In genomic region chr3:27534208-27534607, GRCm38 (mm10) we compare ENCODE assay signal across 16 mouse cellular contexts.
"Had no signal": no experiment of that assay in that cellular context is flagged by ENCODE, and none has a peak within 500 bp of the region (broad histone marks: within the 10 kb centered on the region; RNA-seq: fewer than 3 reads in every experiment).

No protein-coding gene starts in this region.

- H3K27ac ChIP-seq: midbrain, embryonic 10.5 days; midbrain, embryonic 12.5 days; neural tube, embryonic 12.5 days; stomach, embryonic 15.5 days; stomach, postnatal 0 days had no signal

- ATAC-seq: midbrain, embryonic 16.5 days had no signal

- H3K4me3 ChIP-seq: midbrain, embryonic 10.5 days; midbrain, embryonic 12.5 days; myocyte; neural tube, embryonic 12.5 days; stomach, embryonic 15.5 days had no signal

- DNase-seq: lung, adult 18-20 months; lung, embryonic 14.5 days; lung, postnatal 14 days; lung, postnatal 4 days; midbrain, embryonic 14.5 days; right cerebral cortex, postnatal 14 days; thymus, adult 2 months; thymus, postnatal 25 days; thymus, postnatal 4 days had no signal

- H3K27me3 ChIP-seq: midbrain, embryonic 12.5 days; neural tube, embryonic 12.5 days; stomach, embryonic 15.5 days had no signal

- H3K9me3 ChIP-seq: midbrain, embryonic 10.5 days; midbrain, embryonic 12.5 days; neural tube, embryonic 12.5 days; stomach, embryonic 15.5 days had no signal

- H3K9ac ChIP-seq: lung, embryonic 14.5 days; midbrain, embryonic 12.5 days; neural tube, embryonic 12.5 days; stomach, embryonic 15.5 days had no signal

- H3K36me3 ChIP-seq: neural tube, embryonic 12.5 days had no signal

- H3K4me1 ChIP-seq: midbrain, embryonic 10.5 days; midbrain, embryonic 12.5 days; neural tube, embryonic 12.5 days had no signal

- H3K4me2 ChIP-seq: lung, embryonic 14.5 days; midbrain, embryonic 12.5 days; neural tube, embryonic 12.5 days; stomach, embryonic 15.5 days had no signal
